Mouse (Mus musculus): ENCODE data around the gene Asb2. TPM values are rescaled to one million over a fixed set of nuclear protein-coding genes. Genes with fewer than 3 reads are reported as not detected.

Gene Asb2
- total and polyA plus RNA-seq, 3 experiments = 3.0 to 5.3 (median 4.1) TPM

DNA sequence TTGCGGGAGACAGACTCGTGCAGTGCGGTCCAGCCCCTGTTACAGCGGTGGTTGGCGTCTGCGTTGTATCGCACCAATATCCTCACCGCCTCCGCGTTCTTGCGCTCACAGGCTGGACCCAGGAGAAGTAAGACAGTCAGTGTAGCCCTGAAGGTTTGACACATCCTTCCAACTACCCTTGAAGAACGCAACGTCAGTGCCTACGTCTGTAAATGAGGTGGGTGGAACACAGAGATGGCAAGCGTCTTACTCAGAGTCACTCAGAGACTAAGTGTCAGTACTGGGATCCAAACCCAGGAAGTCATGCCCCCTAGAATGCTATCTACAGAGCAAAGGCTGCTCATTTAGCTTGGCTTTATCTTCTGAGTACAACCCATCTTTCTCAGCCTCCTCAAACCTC lies 22.4 kb downstream of the Asb2 start:
- H3K27ac ChIP-seq (ENCODE audit: insufficient read depth, low read depth) = no peak overlapping the region
- H3K36me3 ChIP-seq (replicated peaks in 1 of 2; ENCODE audit: control insufficient read depth in 1 of 2, insufficient read depth in 1 of 2, low read length in 1 of 2) = peaks cover 0 to 9% of the 10 kb centered on the region in 2 experiments
- no peak overlapping the region for H3K9ac ChIP-seq (ENCODE audit: insufficient read depth, low read depth)
- no peaks in the 10 kb centered on the region for H3K27me3 ChIP-seq (replicated peaks)
- no peaks in the 10 kb centered on the region for H3K79me2 ChIP-seq (replicated peaks; ENCODE audit: control insufficient read depth, extremely low read depth, insufficient read depth, poor library complexity, severe bottlenecking)
- TF ChIP-seq IRF4 (IDR thresholded peaks at IDR 0.05; ENCODE audit: low read depth, low read length) (no peak), HCFC1 (IDR thresholded peaks at IDR 0.05; ENCODE audit: low read depth, low read length) (no peak), CHD1 (IDR thresholded peaks at IDR 0.05; ENCODE audit: low read depth, low read length) (no peak), PAX5 (IDR thresholded peaks at IDR 0.05; ENCODE audit: low read length) (no peak), MEF2A (IDR thresholded peaks at IDR 0.05; ENCODE audit: borderline replicate concordance, low read depth, low read length) (no peak), USF2 (conservative IDR thresholded peaks at IDR 0.05; ENCODE audit: low read depth, low read length) (no peak), NELFE (IDR thresholded peaks at IDR 0.05; ENCODE audit: low read depth, low read length) (no peak)
- H3K9me3 ChIP-seq (replicated peaks; ENCODE audit: low read length) = no peaks in the 10 kb centered on the region
- peaks cover 13 to 54% of the 10 kb centered on the region in 2 experiments for H3K4me1 ChIP-seq (ENCODE audit: control insufficient read depth in 1 of 2, insufficient read depth in 2 of 2)
- no peak for DNase-seq (ENCODE audit: extremely low read depth)
- H3K4me3 ChIP-seq (replicated peaks in 1 of 3; ENCODE audit: low read depth in 2 of 3, low read length in 2 of 3, poor library complexity in 1 of 3) = no peak overlapping the region
- dilution Hi-C loops (cut with MboI; ENCODE audit: extremely low pct_ligation_motif_present, extremely low pct_unique_long_range_greater_than_20kb, low sequenced_read_pairs) = no loop called here
- in situ Hi-C loops (cut with MboI; ENCODE audit: low pct_ligation_motif_present, low pct_unique_long_range_greater_than_20kb, low sequenced_read_pairs) = no loop called here
- H3K4me2 ChIP-seq (ENCODE audit: insufficient read depth, low read depth, poor library complexity, severe bottlenecking) = no peak overlapping the region

DNA sequence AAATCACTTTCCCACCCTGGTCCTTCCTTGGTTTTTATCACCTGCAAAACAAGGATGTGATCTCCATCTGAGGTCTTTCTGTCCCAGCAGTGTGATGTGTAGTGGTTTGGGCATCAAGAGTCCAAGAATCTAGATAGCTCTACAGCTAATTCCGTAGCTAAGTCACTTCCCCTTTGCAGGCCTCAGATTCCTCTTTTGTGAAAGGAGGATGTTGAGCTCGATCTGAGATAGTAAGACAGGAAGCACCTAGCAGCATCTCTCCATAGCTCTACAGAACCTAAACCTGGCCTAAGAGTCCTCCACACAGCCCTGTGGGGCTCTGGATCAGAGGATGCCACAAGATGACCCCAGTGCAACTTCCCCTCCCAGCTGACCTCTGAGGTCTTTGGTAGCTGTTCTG lies 22.9 kb downstream of the Asb2 start:
- dilution Hi-C loops (cut with MboI; ENCODE audit: extremely low pct_ligation_motif_present, extremely low pct_unique_long_range_greater_than_20kb, low sequenced_read_pairs) = no loop called here
- Histone ChIP-seq H3K27ac (ENCODE audit: insufficient read depth, low read depth) (no peak overlapping the region), H3K4me2 (ENCODE audit: insufficient read depth, low read depth, poor library complexity, severe bottlenecking) (no peak overlapping the region), H3K9me3 (replicated peaks; ENCODE audit: low read length) (no peaks in the 10 kb centered on the region), H3K4me3 (replicated peaks in 1 of 3; ENCODE audit: low read depth in 2 of 3, low read length in 2 of 3, poor library complexity in 1 of 3) (no peak overlapping the region), H3K4me1 (ENCODE audit: control insufficient read depth in 1 of 2, insufficient read depth in 2 of 2) (peaks cover 10 to 51% of the 10 kb centered on the region in 2 experiments), H3K9ac (ENCODE audit: insufficient read depth, low read depth) (no peak overlapping the region), H3K36me3 (replicated peaks in 1 of 2; ENCODE audit: control insufficient read depth in 1 of 2, insufficient read depth in 1 of 2, low read length in 1 of 2) (peaks cover 0 to 9% of the 10 kb centered on the region in 2 experiments), H3K27me3 (replicated peaks) (no peaks in the 10 kb centered on the region), H3K79me2 (replicated peaks; ENCODE audit: control insufficient read depth, extremely low read depth, insufficient read depth, poor library complexity, severe bottlenecking) (no peaks in the 10 kb centered on the region)
- no peak for TF ChIP-seq BHLHE40 (IDR thresholded peaks at IDR 0.05; ENCODE audit: low read depth, low read length)
- no peak for TF ChIP-seq NELFE (IDR thresholded peaks at IDR 0.05; ENCODE audit: low read depth, low read length)
- no peak for TF ChIP-seq EP300 (IDR thresholded peaks at IDR 0.05; ENCODE audit: low read length)
- no peak for TF ChIP-seq GABPA (IDR thresholded peaks at IDR 0.05; ENCODE audit: insufficient replicate concordance, low read depth, low read length)
- TF ChIP-seq MAZ (IDR thresholded peaks at IDR 0.05; ENCODE audit: low read depth, low read length) = no peak
- TF ChIP-seq ZMIZ1 (IDR thresholded peaks at IDR 0.05; ENCODE audit: low read depth, low read length) = no peak
- TF ChIP-seq ZNF384 (IDR thresholded peaks at IDR 0.05; ENCODE audit: low read depth, low read length) = no peak
- no peak for TF ChIP-seq JUND (conservative IDR thresholded peaks at IDR 0.05; ENCODE audit: low read depth, low read length)
- TF ChIP-seq RCOR1 (conservative IDR thresholded peaks at IDR 0.05; ENCODE audit: low read depth, low read length) = no peak
- peak; percentile 46 for DNase-seq (ENCODE audit: extremely low read depth)
- in situ Hi-C loops (cut with MboI; ENCODE audit: low pct_ligation_motif_present, low pct_unique_long_range_greater_than_20kb, low sequenced_read_pairs) = no loop called here
